Mouse (Mus musculus) limb, embryonic 12.5 days (tissue): ENCODE data around the gene Synrg. TPM values are rescaled to one million over a fixed set of nuclear protein-coding genes. Genes with fewer than 3 reads are reported as not detected.

Source experiments
- ATAC-seq: fragments of 200-750 bp; cut with Nextera tagmentation; 2 replicates; pipeline ENCODE4 v1.8.0; 2017; ENCODE audit warnings: low read depth, moderate TSS enrichment; ENCODE audit not compliant: insufficient number of reproducible peaks, insufficient read depth, low FRiP score, low TSS enrichment
- H3K27ac ChIP-seq: fragments of 300-500 bp; sonication (generic); 2 replicates; pipeline ENCODE4 v1.5.1; 2016; ENCODE audit warnings: mild to moderate bottlenecking, moderate library complexity
- H3K27me3 ChIP-seq: fragments of 300-500 bp; sonication (generic); 2 replicates; pipeline ENCODE4 v1.6.1; 2016; ENCODE audit warnings: mild to moderate bottlenecking, moderate library complexity
- H3K36me3 ChIP-seq: fragments of 300-500 bp; sonication (generic); 2 replicates; pipeline ENCODE4 v1.6.1; 2016; ENCODE audit warnings: mild to moderate bottlenecking, moderate library complexity
- H3K4me1 ChIP-seq: fragments of 300-500 bp; sonication (generic); replicated peaks from 2 replicates; pipeline ENCODE4 v1.6.1; 2016
- H3K4me2 ChIP-seq: fragments of 300-500 bp; sonication (generic); 2 replicates; pipeline ENCODE4 v1.6.1; 2016; ENCODE audit warnings: mild to moderate bottlenecking, moderate library complexity
- H3K4me3 ChIP-seq: fragments of 300-500 bp; sonication (generic); replicated peaks from 2 replicates; pipeline ENCODE4 v1.5.1; 2016; ENCODE audit warnings: mild to moderate bottlenecking
- H3K9ac ChIP-seq: fragments of 300-500 bp; sonication (generic); replicated peaks from 2 replicates; pipeline ENCODE4 v1.6.1; 2016; ENCODE audit warnings: mild to moderate bottlenecking, moderate library complexity
- H3K9me3 ChIP-seq: fragments of 300-500 bp; sonication (generic); 2 replicates; pipeline ENCODE4 v1.6.1; 2016; ENCODE audit warnings: mild to moderate bottlenecking, moderate library complexity
- WGBS: fragments of 180-500 bp; shearing (Covaris S2); methylation state at CpG from one replicate; pipeline ENCODE4 v1.1.7; 2016; 5-methylcytosine and 5-hydroxymethylcytosine counted together
- polyA plus RNA-seq: library from polyadenylated mRNA; unstranded; fragments of >200 nt; fragmentation: Nextera tagmentation; extraction: Ambion mirVana; gene quantifications from 2 replicates; pipeline ENCODE4 v1.2.1, GENCODE M21; 2016

The Synrg gene
- 7.7 and 8.6 TPM in 2 replicates for polyA plus RNA-seq

DNA sequence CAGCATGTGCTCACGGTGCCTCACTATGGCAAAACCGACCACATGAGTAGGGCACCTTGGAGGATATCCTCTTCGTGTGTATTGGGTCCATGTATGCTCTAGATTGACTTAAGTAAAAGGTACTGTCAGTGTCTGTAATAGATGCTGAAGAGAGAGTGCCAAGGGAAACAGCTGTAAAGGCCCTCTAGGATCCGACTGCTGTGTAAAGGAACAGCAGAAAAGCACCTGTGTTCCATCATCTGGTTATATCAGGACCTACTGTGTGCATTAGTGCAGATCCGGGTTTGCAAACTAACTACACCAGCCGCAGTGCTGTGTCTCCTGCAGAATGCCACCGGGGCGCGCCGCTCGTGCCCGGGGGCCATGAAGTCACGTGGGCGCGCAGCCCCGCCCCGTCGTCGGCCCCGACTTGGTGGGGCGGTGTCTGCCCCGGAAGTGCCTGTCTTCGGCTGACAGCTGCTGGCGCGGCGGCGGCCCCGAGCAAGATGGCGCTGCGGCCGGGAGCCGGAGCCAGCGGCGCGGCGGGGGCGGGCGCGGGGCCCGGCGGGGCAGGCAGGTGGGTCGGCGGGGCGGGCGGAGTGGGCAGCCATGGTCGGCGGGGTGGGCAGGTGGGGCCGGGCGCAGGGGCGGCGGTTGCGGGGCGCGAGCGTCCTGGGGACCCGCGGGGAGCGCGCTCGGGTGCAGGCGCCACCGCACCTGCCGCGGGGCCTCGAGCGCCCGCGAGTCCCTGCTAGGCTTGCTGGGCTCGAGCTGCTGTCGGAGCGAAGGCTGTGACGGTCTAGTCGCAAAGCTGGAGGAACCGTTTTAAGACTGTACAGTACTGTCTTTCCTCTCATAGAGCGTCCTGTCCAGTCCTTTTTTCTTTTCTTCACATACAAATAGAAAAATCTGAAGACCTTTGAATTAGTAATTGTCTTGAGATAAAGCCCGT lies at the start of gene Synrg:
Gene Synrg, plus strand, starts transcription at position 438 of the 931 bp plus-strand sequence.
- H3K27me3 ChIP-seq = no peaks in the 10 kb centered on the region
- H3K27ac ChIP-seq = no peak within 1 kb of the TSS; the same call in 1 of the 2 replicates
- H3K4me3 ChIP-seq = peak within 1 kb of the TSS; percentile 71
- peak within 1 kb of the TSS; percentile 64 for H3K9ac ChIP-seq
- WGBS = 2% methylated on average over 72 of the region's 76 CpGs
- H3K4me2 ChIP-seq = peak within 1 kb of the TSS; percentile 62
- peaks cover 39% of the 10 kb centered on the region for H3K36me3 ChIP-seq
- ATAC-seq = peak; percentile 83
- H3K9me3 ChIP-seq = no peaks in the 10 kb centered on the region
- H3K4me1 ChIP-seq = no peaks in the 10 kb centered on the region; the same call in 1 of the 2 replicates

DNA sequence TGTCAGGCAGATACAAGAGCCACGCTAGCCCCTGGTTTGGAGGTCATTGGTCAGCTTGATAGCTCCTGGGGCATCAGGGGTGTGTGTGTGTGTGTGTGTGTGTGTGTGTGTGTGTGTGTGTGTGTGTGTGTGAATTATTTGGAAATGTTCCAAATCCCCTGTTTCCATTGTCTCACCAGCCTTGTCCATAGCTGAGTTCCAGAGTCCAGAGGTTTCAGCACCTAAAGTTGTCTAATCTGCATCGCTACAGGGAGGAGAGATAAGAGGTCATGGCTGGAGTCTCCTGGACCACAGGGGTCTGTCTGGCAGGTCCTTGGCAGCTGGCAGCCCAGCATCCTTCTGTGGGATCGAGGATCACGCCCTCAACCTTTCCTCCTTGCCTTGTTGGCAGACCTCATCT lies 49.7 kb upstream of the Synrg start:
- H3K27ac ChIP-seq = no peak overlapping the region
- no peaks in the 10 kb centered on the region for H3K4me1 ChIP-seq
- WGBS = 72% methylated on average over 4 of the region's 4 CpGs
- H3K4me3 ChIP-seq = no peak overlapping the region
- H3K36me3 ChIP-seq = no peaks in the 10 kb centered on the region
- H3K4me2 ChIP-seq = no peak overlapping the region
- H3K9ac ChIP-seq = no peak overlapping the region
- no peaks in the 10 kb centered on the region for H3K27me3 ChIP-seq
- H3K9me3 ChIP-seq = no peaks in the 10 kb centered on the region
- ATAC-seq = no peak

DNA sequence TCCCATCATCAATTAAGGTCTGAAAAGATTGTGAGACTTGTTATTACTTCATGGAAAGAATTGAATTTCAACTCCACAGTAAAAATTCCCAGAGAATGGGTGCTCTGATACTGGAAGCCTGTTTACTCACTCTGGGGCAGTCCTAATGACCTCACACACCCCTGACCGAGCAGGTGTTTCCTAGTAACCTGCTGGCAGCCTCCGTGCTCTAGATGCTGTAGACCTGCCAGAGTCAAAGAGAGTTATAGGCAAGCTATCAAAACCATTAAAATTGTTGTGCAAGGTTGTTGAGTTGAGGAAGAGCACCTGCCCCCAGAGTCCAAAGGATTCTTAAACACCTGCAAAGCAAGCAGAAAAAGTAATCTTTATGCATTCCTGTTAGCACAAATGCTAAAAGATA lies 41.6 kb upstream of the Synrg start:
- H3K27ac ChIP-seq = no peak overlapping the region
- no peaks in the 10 kb centered on the region for H3K4me1 ChIP-seq
- no peak overlapping the region for H3K4me2 ChIP-seq
- WGBS = 48% methylated on average over 2 of the region's 2 CpGs
- H3K9me3 ChIP-seq = no peaks in the 10 kb centered on the region
- H3K9ac ChIP-seq = no peak overlapping the region
- no peak overlapping the region for H3K4me3 ChIP-seq
- H3K36me3 ChIP-seq = no peaks in the 10 kb centered on the region
- ATAC-seq = no peak
- no peaks in the 10 kb centered on the region for H3K27me3 ChIP-seq

DNA sequence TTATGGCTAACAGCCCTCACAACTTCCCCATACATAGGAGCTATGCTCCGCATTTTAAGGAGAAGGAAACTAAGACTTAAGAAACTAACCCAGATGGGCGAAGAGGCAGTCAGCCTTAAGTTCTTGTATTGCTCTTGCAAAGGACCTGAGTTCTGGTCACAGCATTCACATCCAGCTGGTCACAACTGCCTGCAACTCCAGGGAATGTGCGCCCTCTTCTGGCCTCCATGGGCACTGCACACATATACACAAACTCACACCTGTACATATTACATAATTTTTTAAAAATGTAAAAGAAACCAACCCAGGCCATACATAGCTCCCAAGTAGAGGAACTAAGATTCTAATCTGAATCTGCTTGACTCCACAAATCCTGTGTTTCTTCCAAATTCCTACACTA lies 37.1 kb upstream of the Synrg start:
- Histone ChIP-seq H3K4me1 (no peaks in the 10 kb centered on the region), H3K4me3 (no peak overlapping the region), H3K27ac (no peak overlapping the region), H3K36me3 (no peaks in the 10 kb centered on the region), H3K9ac (no peak overlapping the region), H3K9me3 (no peaks in the 10 kb centered on the region), H3K4me2 (no peak overlapping the region), H3K27me3 (no peaks in the 10 kb centered on the region)
- WGBS = 53% methylated on average over 3 of the region's 3 CpGs
- ATAC-seq = no peak

DNA sequence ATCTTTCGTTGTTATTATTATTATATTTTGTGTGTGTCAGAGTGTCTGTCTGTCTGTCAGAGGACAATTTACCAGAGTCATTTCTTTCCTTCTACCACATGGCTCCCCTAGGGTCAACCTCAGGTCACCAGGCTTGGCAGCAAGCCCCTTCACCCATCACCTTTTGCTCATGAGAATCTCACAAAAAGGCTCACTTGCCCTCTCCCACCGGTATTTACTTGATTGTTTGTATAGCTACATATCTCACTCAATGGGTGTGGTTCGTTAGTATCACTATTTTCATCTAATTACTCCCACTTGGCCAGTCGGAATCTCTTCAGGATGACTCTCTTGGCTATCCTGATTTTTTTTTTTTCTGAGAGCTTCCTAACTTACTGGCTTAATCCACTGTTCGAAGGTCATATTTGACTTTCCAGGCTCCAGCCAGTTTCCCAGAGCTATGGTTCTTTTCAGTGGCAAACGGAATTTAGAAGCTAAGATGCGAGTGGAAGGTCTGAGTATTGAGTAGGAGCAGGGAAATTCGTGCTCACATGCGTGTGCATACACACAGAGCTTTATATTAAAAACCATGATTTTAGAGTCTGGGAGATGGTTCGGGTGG lies 31.6 kb upstream of the Synrg start:
- Histone ChIP-seq H3K9ac (no peak overlapping the region), H3K36me3 (no peaks in the 10 kb centered on the region), H3K9me3 (no peaks in the 10 kb centered on the region), H3K4me3 (no peak overlapping the region), H3K4me1 (no peaks in the 10 kb centered on the region), H3K27ac (no peak overlapping the region), H3K4me2 (no peak overlapping the region), H3K27me3 (no peaks in the 10 kb centered on the region)
- 78% methylated on average over 10 of the region's 10 CpGs for WGBS
- ATAC-seq = no peak

DNA sequence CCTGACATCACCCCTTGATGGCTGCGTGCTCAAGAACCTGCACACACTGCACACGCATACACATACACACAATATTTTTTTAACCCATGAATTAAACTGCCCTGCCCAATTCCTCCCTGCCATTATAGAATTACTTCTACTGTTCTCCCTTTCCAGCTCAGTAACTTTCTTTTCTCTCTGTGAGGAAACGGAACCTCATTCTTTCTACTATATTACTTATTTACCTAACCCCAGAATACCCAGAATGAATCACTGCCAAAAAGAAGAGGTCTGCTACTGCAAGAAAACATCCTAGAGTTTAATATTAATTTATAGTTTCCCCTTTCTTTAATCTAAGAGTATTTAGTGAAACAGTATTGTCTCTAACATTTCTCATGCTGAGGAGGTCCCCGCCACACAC lies 30.9 kb upstream of the Synrg start:
- Histone ChIP-seq H3K27me3 (no peaks in the 10 kb centered on the region), H3K4me1 (no peaks in the 10 kb centered on the region), H3K4me3 (no peak overlapping the region), H3K4me2 (no peak overlapping the region), H3K27ac (no peak overlapping the region), H3K36me3 (no peaks in the 10 kb centered on the region), H3K9ac (no peak overlapping the region), H3K9me3 (no peaks in the 10 kb centered on the region)
- no peak for ATAC-seq
- WGBS = 88% methylated on average over 4 of the region's 4 CpGs

DNA sequence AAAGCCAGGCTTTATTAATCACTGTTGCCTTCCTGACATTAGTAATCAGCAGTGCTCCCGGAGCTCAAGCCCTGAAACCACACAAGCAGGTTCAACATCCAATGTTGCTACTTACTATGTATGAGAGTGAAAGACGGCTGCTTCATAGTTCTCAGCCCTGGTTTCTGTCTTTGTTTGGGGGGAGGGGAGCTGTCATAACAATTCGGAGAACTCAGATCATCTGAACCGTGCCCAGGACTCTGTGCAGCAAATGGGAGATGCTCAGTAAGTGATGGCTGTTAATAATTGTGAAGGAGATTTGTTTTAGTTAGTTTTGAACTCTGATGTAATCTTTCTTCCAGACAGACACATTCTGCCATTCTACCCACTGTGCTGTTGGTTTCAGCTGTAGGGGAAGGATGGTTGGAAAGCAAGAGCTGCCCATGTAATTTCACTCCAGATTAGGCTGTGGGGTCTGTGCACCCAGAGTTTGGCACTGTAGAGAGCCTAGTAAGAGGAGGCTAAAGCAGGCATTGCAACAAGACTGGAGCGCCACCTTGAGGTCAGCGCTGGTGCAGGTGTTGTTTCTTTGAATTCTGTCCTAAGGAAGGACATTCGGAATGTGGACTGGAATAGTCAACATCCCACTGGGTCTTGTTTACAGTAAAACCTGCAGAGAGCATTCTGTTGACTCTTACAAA lies 28.1 kb upstream of the Synrg start:
- Histone ChIP-seq H3K4me2 (no peak overlapping the region), H3K9ac (no peak overlapping the region), H3K27me3 (no peaks in the 10 kb centered on the region), H3K36me3 (no peaks in the 10 kb centered on the region), H3K4me1 (no peaks in the 10 kb centered on the region), H3K9me3 (no peaks in the 10 kb centered on the region), H3K4me3 (no peak overlapping the region), H3K27ac (no peak overlapping the region)
- no peak for ATAC-seq
- WGBS = 31% methylated on average over 7 of the region's 7 CpGs

DNA sequence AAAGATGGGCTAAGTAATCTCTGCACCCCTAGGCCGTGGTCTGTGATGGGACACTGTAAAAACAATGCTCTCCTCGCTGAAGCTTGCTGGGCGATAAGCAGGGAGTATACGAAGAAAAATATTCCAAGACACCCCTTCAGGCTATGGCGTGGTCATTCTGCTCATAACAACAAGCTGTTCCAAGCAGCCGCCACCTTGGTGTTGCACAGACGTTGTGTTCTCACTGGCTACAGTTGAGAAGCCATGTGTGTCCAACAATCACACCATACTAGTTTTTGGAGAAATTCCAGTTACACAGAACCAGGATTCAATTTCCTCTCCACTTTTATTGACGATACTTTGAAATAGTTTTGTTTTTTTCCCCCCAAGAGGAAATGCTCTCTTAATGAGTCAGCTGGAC lies 25.7 kb upstream of the Synrg start:
- 82% methylated on average over 8 of the region's 8 CpGs for WGBS
- ATAC-seq = no peak
- no peaks in the 10 kb centered on the region for H3K9me3 ChIP-seq

DNA sequence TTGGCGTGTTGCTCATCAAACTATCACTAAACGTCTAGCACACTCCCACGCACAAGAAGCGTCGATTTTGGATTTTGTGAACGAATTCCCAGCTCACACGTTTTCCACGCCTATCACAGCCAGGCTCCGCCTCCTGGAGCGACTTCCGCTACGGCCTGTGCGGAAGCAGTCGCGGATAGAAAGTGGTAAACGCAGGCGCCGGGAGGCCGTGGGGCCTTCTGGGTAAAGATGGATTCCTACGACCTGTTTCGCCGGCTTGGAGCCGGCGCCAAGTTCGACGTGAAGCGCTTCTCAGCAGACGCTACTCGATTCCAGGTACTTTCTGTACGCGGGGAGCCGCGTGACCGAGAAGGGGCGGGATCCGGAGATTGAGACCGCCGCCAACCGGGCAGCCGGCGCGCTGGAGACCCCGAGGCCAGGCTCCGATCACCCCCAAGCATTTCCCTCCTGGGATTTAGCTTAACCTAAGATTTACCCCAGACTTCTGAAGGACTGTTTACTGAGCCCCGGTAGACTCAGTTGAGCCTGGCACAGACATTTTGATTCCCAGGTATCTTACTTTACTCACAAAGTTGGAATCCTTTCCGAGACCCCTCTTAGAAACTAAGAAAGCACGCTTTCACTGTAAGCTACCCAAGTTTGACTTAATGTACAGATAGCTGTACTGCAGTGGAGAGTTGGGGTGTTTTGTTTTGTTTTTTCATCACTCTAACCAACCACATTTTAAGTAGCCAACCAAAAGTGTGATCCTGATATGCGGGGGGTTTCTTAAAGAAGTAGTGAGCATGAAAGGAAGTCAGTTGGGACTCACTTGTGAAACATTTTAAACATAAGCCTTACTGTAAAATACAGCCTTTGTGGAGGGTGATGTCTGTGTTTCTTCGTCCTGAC lies 22.0 kb upstream of the Synrg start, which contains the start of gene Ddx52:
Gene Ddx52, plus strand, starts transcription at position 113 of the 891 bp plus-strand sequence.
- Histone ChIP-seq H3K36me3 (peaks cover 40% of the 10 kb centered on the region), H3K27me3 (no peaks in the 10 kb centered on the region), H3K9ac (peak within 1 kb of the TSS; percentile 89), H3K27ac (peak within 1 kb of the TSS; percentile 87), H3K9me3 (no peaks in the 10 kb centered on the region), H3K4me1 (peaks cover 7% of the 10 kb centered on the region; the same call in 1 of the 2 replicates), H3K4me2 (peak within 1 kb of the TSS; percentile 81), H3K4me3 (peak within 1 kb of the TSS; percentile 80)
- WGBS = 1% methylated on average over 49 of the region's 49 CpGs
- peak; percentile 85 for ATAC-seq

More for the DNA sequence above, 25.7 kb upstream of the Synrg start:
- H3K4me1 ChIP-seq = peaks cover 7% of the 10 kb centered on the region; the same call in 1 of the 2 replicates
- H3K9ac ChIP-seq = no peak overlapping the region
- H3K27ac ChIP-seq = no peak overlapping the region
- H3K4me3 ChIP-seq = no peak overlapping the region
- no peak overlapping the region for H3K4me2 ChIP-seq
- peaks cover 3% of the 10 kb centered on the region for H3K36me3 ChIP-seq
- H3K27me3 ChIP-seq = no peaks in the 10 kb centered on the region

DNA sequence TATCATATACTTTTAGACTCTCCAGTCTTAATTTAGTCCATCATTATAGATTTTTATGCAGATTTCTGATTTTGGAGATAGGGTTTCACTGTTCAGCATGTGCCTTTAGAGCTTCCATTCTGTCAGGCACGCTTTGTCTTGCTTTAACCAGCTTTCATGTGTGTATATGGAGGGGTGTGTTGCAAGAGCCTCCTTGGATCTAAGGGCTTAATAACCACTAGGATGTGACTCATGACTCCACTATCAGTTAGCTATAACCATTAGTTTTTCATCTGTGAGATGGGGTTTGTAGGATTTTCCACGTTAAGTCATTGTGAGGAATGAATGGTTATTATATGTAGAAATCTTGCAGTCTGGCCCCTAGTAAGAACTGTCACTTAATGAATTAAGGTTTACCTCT lies 7.4 kb upstream of the Synrg start:
- H3K27me3 ChIP-seq = no peaks in the 10 kb centered on the region
- no peak overlapping the region for H3K4me3 ChIP-seq
- no peaks in the 10 kb centered on the region for H3K9me3 ChIP-seq
- WGBS = 94% methylated on average over 2 of the region's 2 CpGs
- peaks cover 96% of the 10 kb centered on the region for H3K36me3 ChIP-seq
- no peak overlapping the region for H3K4me2 ChIP-seq
- no peaks in the 10 kb centered on the region for H3K4me1 ChIP-seq
- H3K27ac ChIP-seq = no peak overlapping the region
- no peak overlapping the region for H3K9ac ChIP-seq
- no peak for ATAC-seq
